Mouse (Mus musculus) myocyte (in vitro differentiated cells): Measurements from ENCODE around the gene Gm49776.

Experiments
- CEBPB ChIP-seq: IDR thresholded peaks from 2 replicates; pipeline ENCODE4 v1.6.1; 2011; ENCODE audit warnings: mild to moderate bottlenecking, moderate library complexity; ENCODE audit not compliant: poor library complexity, insufficient read depth, severe bottlenecking
- MYOD1 ChIP-seq, 3 experiments: IDR thresholded peaks; one replicate each; pipeline ENCODE4 v1.6.1; 2011; ENCODE audit warnings: control low read depth in 2 of 3, low read depth in 2 of 3, mild to moderate bottlenecking in 2 of 3, moderate library complexity in 1 of 3; ENCODE audit not compliant: insufficient read length in 2 of 3, control insufficient read depth in 1 of 3
- MYOG ChIP-seq, 3 experiments: IDR thresholded peaks; one replicate each; pipeline ENCODE4 v1.6.1; 2011; ENCODE audit warnings: control low read depth in 2 of 3, low read depth in 2 of 3, mild to moderate bottlenecking in 2 of 3; ENCODE audit not compliant: insufficient read length in 2 of 3, control insufficient read depth in 1 of 3, insufficient read depth in 1 of 3
- POLR2A ChIP-seq: IDR thresholded peaks from one replicate; pipeline ENCODE4 v1.6.1; 2011; ENCODE audit warnings: low read depth, mild to moderate bottlenecking, control low read depth, moderate library complexity; ENCODE audit not compliant: insufficient read length

- TF ChIP-seq CEBPB (no peak), POLR2A (no peak), MYOD1 (IDR thresholded peaks at IDR 0.05; ENCODE audit: control insufficient read depth in 1 of 3, insufficient read length in 2 of 3, low read depth in 2 of 3) (no peak), MYOG (IDR thresholded peaks at IDR 0.05; ENCODE audit: control insufficient read depth in 1 of 3, insufficient read depth in 1 of 3, insufficient read length in 2 of 3, low read depth in 2 of 3) (no peak)
These were observed 56.1 kb downstream of the Gm49776 start for GRCm38 (mm10) chr16:18202061-18202460.
